Mouse (Mus musculus): ENCODE measurements around the gene Cd163. TPM values are rescaled to one million over a fixed set of nuclear protein-coding genes. Genes with fewer than 3 reads are reported as not detected.

The Cd163 gene
- polyA plus RNA-seq, 1 experiment from 2014 or later = 0.16 TPM

DNA sequence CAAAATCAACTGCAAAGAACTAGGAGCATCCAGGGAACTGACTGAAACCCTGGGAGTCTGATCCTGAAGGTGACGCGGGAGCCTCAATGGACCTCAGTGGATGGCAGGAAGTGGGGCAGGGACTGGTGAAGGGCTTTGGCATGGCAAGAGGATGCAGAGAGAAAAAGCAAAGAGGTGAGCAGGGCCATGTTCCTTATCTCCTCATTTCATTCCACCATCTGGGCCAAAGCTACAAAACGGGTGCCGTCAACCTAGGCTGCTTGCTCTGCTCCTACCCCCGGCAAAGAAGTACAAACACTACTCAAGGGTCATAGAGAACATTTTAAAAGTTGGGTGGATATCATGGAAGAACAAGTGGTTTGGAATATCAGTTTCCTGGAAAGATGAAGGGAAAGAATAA lies 71.9 kb downstream of the Cd163 start:
- no peaks in the 10 kb centered on the region for H3K36me3 ChIP-seq (ENCODE audit: control insufficient read depth, insufficient read depth, low read length)
- no peak overlapping the region for H3K4me3 ChIP-seq (ENCODE audit: low read depth, low read length)
- ATAC-seq (ENCODE audit: insufficient number of reproducible peaks, insufficient read depth, low FRiP score, low read depth) = no peak
- H3K9me3 ChIP-seq (ENCODE audit: control insufficient read depth, low read depth, low read length) = no peaks in the 10 kb centered on the region
- H3K4me2 ChIP-seq (replicated peaks; ENCODE audit: low read depth, low read length) = no peak overlapping the region
- WGBS = 81% methylated on average over 5 of the region's 5 CpGs
- H3K27me3 ChIP-seq (ENCODE audit: control insufficient read depth, insufficient read depth, low read length) = no peaks in the 10 kb centered on the region
- no peak overlapping the region for H3K27ac ChIP-seq (ENCODE audit: low read length)
- H3K9ac ChIP-seq (replicated peaks; ENCODE audit: low read depth, low read length) = no peak overlapping the region
- no peaks in the 10 kb centered on the region for H3K4me1 ChIP-seq (ENCODE audit: control insufficient read depth, insufficient read depth, low read length)

DNA sequence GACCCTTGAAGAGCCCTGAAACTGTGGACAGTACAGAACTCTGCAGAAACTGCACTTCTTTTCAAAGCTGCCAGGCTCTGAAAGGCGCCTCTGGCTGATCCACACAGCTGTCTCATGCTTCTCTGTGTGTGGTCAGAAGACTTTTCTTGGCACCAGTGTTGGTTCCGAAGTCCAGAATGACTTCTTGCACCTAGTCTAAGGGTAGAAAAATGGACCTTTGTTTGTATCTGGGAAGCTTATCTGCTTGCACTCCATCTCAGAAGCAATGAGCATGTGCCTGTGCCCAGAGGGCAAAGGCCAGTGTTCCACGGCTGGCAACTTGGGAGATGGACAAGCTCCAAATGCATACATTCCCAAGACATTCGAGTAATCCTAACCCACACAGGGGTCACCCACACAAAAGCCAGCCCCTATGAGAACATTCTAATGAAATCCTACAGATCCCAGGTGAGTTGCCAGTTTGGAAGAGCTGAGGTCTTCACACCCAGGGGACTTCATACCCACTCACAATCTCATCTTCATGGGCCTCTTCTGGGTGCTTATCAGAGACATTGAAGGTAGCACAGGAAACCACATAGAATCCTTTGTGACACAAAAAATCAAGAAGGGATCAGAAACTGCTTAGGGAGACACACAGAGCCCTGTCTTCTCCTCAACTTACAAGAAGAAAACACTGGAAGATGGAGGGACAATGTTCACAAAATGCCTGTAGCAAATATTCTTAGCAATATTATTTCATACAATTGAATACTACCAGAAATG lies 73.2 kb downstream of the Cd163 start:
- no peak for ATAC-seq (ENCODE audit: insufficient number of reproducible peaks, insufficient read depth, low FRiP score, low read depth)
- Histone ChIP-seq H3K4me1 (ENCODE audit: control insufficient read depth, insufficient read depth, low read length) (no peaks in the 10 kb centered on the region), H3K4me3 (ENCODE audit: low read depth, low read length) (no peak overlapping the region), H3K27ac (ENCODE audit: low read length) (no peak overlapping the region), H3K4me2 (replicated peaks; ENCODE audit: low read depth, low read length) (no peak overlapping the region), H3K27me3 (ENCODE audit: control insufficient read depth, insufficient read depth, low read length) (no peaks in the 10 kb centered on the region), H3K36me3 (ENCODE audit: control insufficient read depth, insufficient read depth, low read length) (no peaks in the 10 kb centered on the region), H3K9ac (replicated peaks; ENCODE audit: low read depth, low read length) (no peak overlapping the region), H3K9me3 (ENCODE audit: control insufficient read depth, low read depth, low read length) (no peaks in the 10 kb centered on the region)
- 64% methylated on average over 4 of the region's 4 CpGs for WGBS

DNA sequence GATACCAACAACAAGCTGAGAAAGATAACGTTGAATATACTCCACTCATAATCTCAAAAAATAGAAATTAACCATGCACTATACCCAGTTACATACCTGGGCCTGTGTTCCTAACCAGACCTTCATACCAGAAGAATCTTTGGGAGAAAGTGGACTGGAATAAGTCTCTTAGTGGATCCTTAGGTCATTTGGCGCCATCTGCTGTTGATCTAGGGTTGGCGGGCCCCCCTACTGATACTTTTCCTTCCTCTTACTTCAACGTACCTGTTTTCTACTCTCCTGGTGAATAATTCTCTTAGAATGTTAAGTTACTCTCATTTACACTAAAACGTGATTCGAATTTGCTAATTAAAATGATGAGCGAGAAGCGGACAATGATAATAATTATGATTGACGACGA lies 74.9 kb downstream of the Cd163 start:
- no peaks in the 10 kb centered on the region for H3K36me3 ChIP-seq (ENCODE audit: control insufficient read depth, insufficient read depth, low read length)
- H3K9ac ChIP-seq (replicated peaks; ENCODE audit: low read depth, low read length) = no peak overlapping the region
- H3K4me1 ChIP-seq (ENCODE audit: control insufficient read depth, insufficient read depth, low read length) = no peaks in the 10 kb centered on the region
- H3K27ac ChIP-seq (ENCODE audit: low read length) = no peak overlapping the region
- no peaks in the 10 kb centered on the region for H3K27me3 ChIP-seq (ENCODE audit: control insufficient read depth, insufficient read depth, low read length)
- no peak overlapping the region for H3K4me3 ChIP-seq (ENCODE audit: low read depth, low read length)
- no peaks in the 10 kb centered on the region for H3K9me3 ChIP-seq (ENCODE audit: control insufficient read depth, low read depth, low read length)
- no peak for ATAC-seq (ENCODE audit: insufficient number of reproducible peaks, insufficient read depth, low FRiP score, low read depth)
- no peak overlapping the region for H3K4me2 ChIP-seq (replicated peaks; ENCODE audit: low read depth, low read length)
- WGBS = 34% methylated on average over 10 of the region's 10 CpGs

Other genes starting within 250 kb of the Cd163 start
- not detected in 2 replicates for gene Vmn2r27, start 72.8 kb upstream of the Cd163 start, polyA plus RNA-seq (2014; fragmentation: Nextera tagmentation; extraction: Ambion mirVana)
- 32.1 and 32.3 TPM in 2 replicates for gene Pex5, start 110.4 kb downstream of the Cd163 start, polyA plus RNA-seq (2014; fragmentation: Nextera tagmentation; extraction: Ambion mirVana)
- 4.9 and 5.4 TPM in 2 replicates for gene Clstn3, start 160.1 kb downstream of the Cd163 start, polyA plus RNA-seq (2014; fragmentation: Nextera tagmentation; extraction: Ambion mirVana)
- 0.43 and 0.68 TPM in 2 replicates for gene C1rl, start 188.5 kb downstream of the Cd163 start, polyA plus RNA-seq (2014; fragmentation: Nextera tagmentation; extraction: Ambion mirVana)
- 3.0 and 3.5 TPM in 2 replicates for gene C1ra, start 207.7 kb downstream of the Cd163 start, polyA plus RNA-seq (2014; fragmentation: Nextera tagmentation; extraction: Ambion mirVana)
- gene C1s1, start 237.7 kb downstream of the Cd163 start, polyA plus RNA-seq (2014; fragmentation: Nextera tagmentation; extraction: Ambion mirVana) = 2.0 and 2.9 TPM in 2 replicates